Mouse (Mus musculus) limb, embryonic 11.5 days (tissue): ENCODE results near the gene Cdk8. TPM values are rescaled to one million over a fixed set of nuclear protein-coding genes. Genes with fewer than 3 reads are reported as not detected.
A peak's percentile ranks its signal among the peaks of the same experiment; 100 is the strongest.

Source experiments
- ATAC-seq: fragments of 200-750 bp; cut with Nextera tagmentation; 2 replicates; pipeline ENCODE4 v1.8.0; 2017; ENCODE audit warnings: low read depth; ENCODE audit not compliant: insufficient number of reproducible peaks, low FRiP score, low TSS enrichment
- DNase-seq: peaks from one replicate; pipeline ENCODE4 v3.0.0-alpha.2; 2015; ENCODE audit warnings: low spot score
- H3K27ac ChIP-seq: fragments of 300-500 bp; sonication (generic); replicated peaks from 2 replicates; pipeline ENCODE4 v1.5.1; 2014; ENCODE audit warnings: low read depth, mild to moderate bottlenecking, low read length
- H3K27me3 ChIP-seq: fragments of 300-500 bp; sonication (generic); 2 replicates; pipeline ENCODE4 v1.6.1; 2014; ENCODE audit warnings: mild to moderate bottlenecking, low read length, mixed read lengths; ENCODE audit not compliant: control insufficient read depth, insufficient read depth
- H3K36me3 ChIP-seq: fragments of 300-500 bp; sonication (generic); 2 replicates; pipeline ENCODE4 v1.6.1; 2014; ENCODE audit warnings: mild to moderate bottlenecking, low read length, moderate library complexity, mixed read lengths; ENCODE audit not compliant: control insufficient read depth, insufficient read depth
- H3K4me1 ChIP-seq: fragments of 300-500 bp; sonication (generic); 2 replicates; pipeline ENCODE4 v1.6.1; 2014; ENCODE audit warnings: low read length, mixed read lengths; ENCODE audit not compliant: control insufficient read depth, insufficient read depth
- H3K4me2 ChIP-seq: fragments of 300-500 bp; sonication (generic); 2 replicates; pipeline ENCODE4 v1.6.1; 2014; ENCODE audit warnings: low read depth, mild to moderate bottlenecking, moderate library complexity; ENCODE audit not compliant: severe bottlenecking
- H3K4me3 ChIP-seq: fragments of 300-500 bp; sonication (generic); 2 replicates; pipeline ENCODE4 v1.5.1; 2014; ENCODE audit warnings: low read depth, low read length
- H3K9ac ChIP-seq: fragments of 300-500 bp; sonication (generic); 2 replicates; pipeline ENCODE4 v1.6.1; 2014; ENCODE audit warnings: mild to moderate bottlenecking, low read length
- H3K9me3 ChIP-seq: fragments of 300-500 bp; sonication (generic); 2 replicates; pipeline ENCODE4 v1.6.1; 2016; ENCODE audit warnings: low read length; ENCODE audit not compliant: control insufficient read depth
- WGBS: fragments of 180-500 bp; shearing (Covaris S2); extraction: QIAGEN DNeasy Blood & Tissue Kit; methylation state at CpG from one replicate; pipeline ENCODE4 v1.1.7; 2014; 5-methylcytosine and 5-hydroxymethylcytosine counted together
- polyA plus RNA-seq: library from polyadenylated mRNA; unstranded; fragments of >200 nt; fragmentation: Nextera tagmentation; extraction: Ambion mirVana; gene quantifications from 2 replicates; pipeline ENCODE4 v1.2.1, GENCODE M21; 2014

Cdk8 gene
- polyA plus RNA-seq, 1 experiment from 2014 or later, result 36.1 TPM

DNA sequence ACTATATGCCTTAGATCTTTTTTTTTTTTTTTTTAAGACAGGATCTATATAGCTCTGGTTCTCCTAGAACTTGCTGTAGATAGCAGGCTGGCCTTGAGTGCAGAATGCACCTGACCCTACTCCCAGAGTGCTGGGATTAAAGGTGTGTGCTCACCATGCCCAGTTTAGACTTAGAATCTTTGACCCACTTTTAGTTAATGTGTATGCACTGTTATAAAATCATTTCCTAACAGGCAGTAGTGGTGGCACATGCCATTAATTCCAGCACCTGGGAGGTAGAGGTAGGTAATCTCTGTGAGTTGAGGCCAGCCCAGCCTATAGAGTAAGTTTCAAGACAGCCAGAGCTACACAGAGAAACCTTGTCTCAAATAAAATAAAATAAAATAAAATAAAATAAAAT, 32.0 kb upstream of the Cdk8 start:
- Histone ChIP-seq H3K4me1 (no peaks in the 10 kb centered on the region), H3K9me3 (no peaks in the 10 kb centered on the region), H3K27me3 (no peaks in the 10 kb centered on the region), H3K36me3 (peaks cover 6% of the 10 kb centered on the region), H3K4me3 (no peak overlapping the region), H3K9ac (no peak overlapping the region), H3K27ac (no peak overlapping the region), H3K4me2 (no peak overlapping the region)
- ATAC-seq (no peak), DNase-seq (no peak)

DNA sequence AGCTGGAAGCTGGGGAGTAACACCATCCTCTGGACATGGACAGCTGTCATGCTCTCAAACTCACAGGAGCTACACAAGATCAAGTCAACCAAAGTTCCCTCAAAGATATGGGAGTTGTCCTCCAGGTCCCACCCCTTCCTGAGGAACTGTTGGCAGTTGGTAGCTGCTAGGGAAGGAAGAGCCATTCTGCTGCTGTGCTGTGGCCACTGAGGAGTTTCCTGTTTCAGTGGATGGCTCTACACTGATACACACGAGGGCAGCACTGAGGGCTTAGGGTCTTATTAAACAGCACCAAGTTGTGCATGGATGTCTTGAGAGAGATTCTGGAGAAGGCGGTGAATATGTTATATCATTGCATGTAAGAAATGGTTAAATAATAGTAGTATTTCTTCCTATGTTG, 31.5 kb upstream of the Cdk8 start:
- 86% methylated on average over 2 of the region's 2 CpGs for WGBS
- ATAC-seq, result no peak

DNA sequence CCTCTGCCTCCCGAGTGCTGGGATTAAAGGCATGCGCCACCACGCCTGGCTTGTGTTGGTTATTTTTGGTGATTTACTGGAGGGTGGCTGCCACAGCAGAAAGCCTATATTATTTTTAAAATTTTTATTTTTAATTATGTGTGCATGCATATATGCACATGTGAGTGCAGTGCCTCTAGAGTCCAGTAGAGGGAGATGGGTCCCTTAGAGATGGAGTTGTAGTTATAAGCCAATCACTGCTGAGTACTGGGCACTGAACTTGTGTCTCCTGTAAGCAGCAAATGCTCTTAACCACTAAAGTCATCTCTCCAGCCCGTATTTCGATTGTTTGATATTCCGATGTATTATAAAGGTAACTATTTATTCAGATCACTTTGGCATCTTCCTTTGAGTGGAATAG, 30.4 kb upstream of the Cdk8 start:
- Histone ChIP-seq H3K9ac (no peak overlapping the region), H3K36me3 (peaks cover 15% of the 10 kb centered on the region), H3K4me2 (no peak overlapping the region), H3K27me3 (no peaks in the 10 kb centered on the region), H3K4me1 (no peaks in the 10 kb centered on the region), H3K9me3 (no peaks in the 10 kb centered on the region), H3K4me3 (no peak overlapping the region), H3K27ac (no peak overlapping the region)
- no peak for ATAC-seq
- WGBS, result 98% methylated on average over 6 of the region's 6 CpGs
- no peak for DNase-seq

More for the DNA sequence above, 31.5 kb upstream of the Cdk8 start:
- H3K4me1 ChIP-seq, result no peaks in the 10 kb centered on the region
- no peak overlapping the region for H3K4me3 ChIP-seq
- no peak overlapping the region for H3K9ac ChIP-seq
- H3K27me3 ChIP-seq, result no peaks in the 10 kb centered on the region
- H3K4me2 ChIP-seq, result no peak overlapping the region
- H3K36me3 ChIP-seq, result peaks cover 9% of the 10 kb centered on the region
- H3K9me3 ChIP-seq, result no peaks in the 10 kb centered on the region
- DNase-seq, result no peak
- no peak overlapping the region for H3K27ac ChIP-seq

- DNase-seq (no peak), ATAC-seq (no peak)
- no peak overlapping the region for H3K27ac ChIP-seq
- H3K4me3 ChIP-seq, result no peak overlapping the region
- no peak overlapping the region for H3K4me2 ChIP-seq
- H3K27me3 ChIP-seq, result no peaks in the 10 kb centered on the region
- H3K9ac ChIP-seq, result no peak overlapping the region
- no peaks in the 10 kb centered on the region for H3K9me3 ChIP-seq
- no peaks in the 10 kb centered on the region for H3K4me1 ChIP-seq
- peaks cover 24% of the 10 kb centered on the region for H3K36me3 ChIP-seq
- 81% methylated on average over 2 of the region's 2 CpGs for WGBS
Observed at GRCm38 (mm10) chr5:146203921-146204320, 27.1 kb upstream of the Cdk8 start.

DNA sequence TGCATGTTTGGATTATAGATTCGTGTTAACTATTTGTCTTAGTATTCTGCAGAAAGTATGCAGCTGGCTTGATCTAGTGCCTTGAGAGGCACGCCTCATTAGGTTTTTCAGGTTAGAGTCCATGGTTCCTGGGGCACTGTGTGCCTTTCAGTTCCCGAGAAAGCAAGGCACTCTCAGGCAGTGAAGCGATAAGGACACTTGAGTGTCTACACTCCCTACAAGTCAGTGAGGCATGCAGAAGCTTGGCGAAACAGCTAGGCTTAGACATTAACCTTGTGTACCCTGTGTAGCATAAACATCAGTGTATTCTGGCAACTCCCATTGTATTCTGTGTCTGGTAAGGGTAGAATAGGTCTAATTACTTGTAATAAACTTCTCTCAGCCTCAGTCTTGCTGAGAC, 25.5 kb upstream of the Cdk8 start:
- WGBS, result 98% methylated on average over 5 of the region's 5 CpGs
- no peak for DNase-seq
- no peak for ATAC-seq
- peaks cover 27% of the 10 kb centered on the region for H3K36me3 ChIP-seq
- no peak overlapping the region for H3K4me2 ChIP-seq
- no peak overlapping the region for H3K4me3 ChIP-seq
- H3K27me3 ChIP-seq, result no peaks in the 10 kb centered on the region
- no peak overlapping the region for H3K27ac ChIP-seq
- no peaks in the 10 kb centered on the region for H3K4me1 ChIP-seq
- no peak overlapping the region for H3K9ac ChIP-seq
- no peaks in the 10 kb centered on the region for H3K9me3 ChIP-seq

DNA sequence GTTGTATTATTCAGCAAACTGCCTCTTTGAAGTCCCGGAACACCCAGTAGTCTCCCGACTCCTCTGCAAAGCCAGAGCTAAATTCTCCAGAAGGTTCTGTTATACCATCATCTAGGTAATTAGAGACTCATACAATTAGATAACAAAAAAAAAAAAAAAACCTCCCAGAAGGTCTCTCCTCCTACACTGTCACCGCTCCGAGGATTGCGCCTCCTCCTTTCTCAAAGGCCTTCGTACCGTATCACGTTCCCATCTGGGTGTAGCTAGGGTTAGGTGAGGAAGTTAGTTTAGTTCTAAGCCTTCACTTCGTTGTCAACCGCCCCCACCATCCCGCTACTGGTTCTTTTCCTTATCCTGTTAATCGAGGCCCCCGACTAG, 10.5 kb upstream of the Cdk8 start:
- H3K9me3 ChIP-seq, result no peaks in the 10 kb centered on the region
- WGBS, result 8% methylated on average over 13 of the region's 13 CpGs
- DNase-seq (no peak), ATAC-seq (peak; percentile 69)
- no peaks in the 10 kb centered on the region for H3K27me3 ChIP-seq
- H3K27ac ChIP-seq, result no peak overlapping the region
- H3K4me2 ChIP-seq, result peak overlapping the region; percentile 56
- H3K4me3 ChIP-seq, result peak overlapping the region; percentile 52
- peak overlapping the region; percentile 48; the same call in 1 of the 2 replicates for H3K9ac ChIP-seq
- H3K4me1 ChIP-seq, result 0 out of 2 replicates have a peak, but pooled peaks cover 3% of the 10 kb centered on the region
- peaks cover 3% of the 10 kb centered on the region; the same call in 1 of the 2 replicates for H3K36me3 ChIP-seq

DNA sequence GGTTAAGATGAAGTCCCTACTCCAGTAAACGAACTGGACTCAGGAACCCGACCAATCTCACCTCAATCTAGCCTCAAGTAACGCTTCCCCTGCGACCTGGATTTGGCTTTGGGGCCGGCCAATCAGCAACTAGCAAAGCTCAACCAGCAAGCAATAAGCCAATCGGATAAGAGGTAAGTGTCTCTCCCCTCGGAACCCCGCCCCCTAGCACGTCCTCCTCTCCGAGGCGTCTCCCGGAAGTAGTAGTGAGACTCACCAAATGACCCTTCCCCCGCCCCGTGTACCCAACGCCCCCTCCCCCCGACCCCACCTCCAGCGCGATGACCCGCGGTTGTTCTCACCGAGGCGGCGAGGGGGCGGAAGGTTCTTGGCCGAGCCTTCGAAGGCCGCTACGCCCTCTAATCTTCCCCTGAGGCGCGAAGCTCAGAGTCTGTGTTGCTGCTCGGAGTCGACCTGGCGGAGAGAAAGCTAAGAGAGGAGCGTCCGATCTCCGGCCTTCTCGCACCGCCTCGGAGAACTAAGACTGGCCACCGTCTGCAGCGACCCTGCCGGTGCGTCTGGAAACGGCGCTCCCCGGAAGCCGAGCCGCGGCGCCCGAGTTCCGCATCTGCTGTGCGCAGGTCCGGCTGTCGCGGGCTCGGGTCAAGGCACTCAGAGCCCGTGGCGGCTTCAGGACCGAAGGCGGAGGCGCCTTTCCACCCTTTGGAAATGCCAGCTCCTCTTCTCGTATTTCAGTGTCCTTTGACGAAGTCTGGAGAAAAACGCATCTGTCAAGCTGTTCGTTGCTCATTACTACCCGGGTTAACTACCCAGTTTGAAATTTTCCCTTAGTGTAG, 9.9 kb upstream of the Cdk8 start, which contains the start of gene Rnf6:
Gene Rnf6 (minus strand): TSS at position 677 of the 836 bp plus-strand sequence.
- DNase-seq (peak; percentile 94), ATAC-seq (peak; percentile 99)
- under 1% methylated on average over 67 of the region's 67 CpGs for WGBS
- Histone ChIP-seq H3K36me3 (no peaks in the 10 kb centered on the region), H3K4me1 (0 out of 2 replicates have a peak, but pooled peaks cover 3% of the 10 kb centered on the region), H3K27me3 (no peaks in the 10 kb centered on the region), H3K4me3 (peak within 1 kb of the TSS; percentile 52), H3K27ac (peak within 1 kb of the TSS; percentile 72), H3K4me2 (peak within 1 kb of the TSS; percentile 56), H3K9ac (peak within 1 kb of the TSS; percentile 71), H3K9me3 (no peaks in the 10 kb centered on the region)

- Histone ChIP-seq H3K9ac (peak overlapping the region; percentile 71), H3K27me3 (no peaks in the 10 kb centered on the region), H3K4me1 (0 out of 2 replicates have a peak, but pooled peaks cover 3% of the 10 kb centered on the region), H3K4me3 (peak overlapping the region; percentile 52), H3K9me3 (no peaks in the 10 kb centered on the region), H3K36me3 (no peaks in the 10 kb centered on the region), H3K27ac (peak overlapping the region; percentile 72; the same call in 1 of the 2 replicates), H3K4me2 (peak overlapping the region; percentile 56)
- DNase-seq (no peak), ATAC-seq (no peak)
- 31% methylated on average over 6 of the region's 6 CpGs for WGBS
Observed at GRCm38 (mm10) chr5:146221722-146222121, 9.3 kb upstream of the Cdk8 start.
